Mouse (Mus musculus): ENCODE data around the gene Cmtm5. TPM values are rescaled to one million over a fixed set of nuclear protein-coding genes. Genes with fewer than 3 reads are reported as not detected.
"Not testable (repeated sequence)": the region's sequence is repeated elsewhere in the genome, so short reads cannot be mapped to it uniquely, and the experiment has no call there.

Cmtm5 gene
- polyA plus RNA-seq, 1 experiment, result 5.1 TPM

- no peak for DNase-seq (ENCODE audit: low spot score)
Measured at GRCm38 (mm10) chr14:54959197-54959596, 23.1 kb downstream of the Cmtm5 start.

- DNase-seq (ENCODE audit: low spot score), result not testable (repeated sequence)
Measured at GRCm38 (mm10) chr14:54959853-54960613, 24.0 kb downstream of the Cmtm5 start.

- no peak for DNase-seq (ENCODE audit: low spot score)
Measured at GRCm38 (mm10) chr14:54960769-54961168, 24.7 kb downstream of the Cmtm5 start.

GRCm38 (mm10) chr14:54961487-54961886, 25.4 kb downstream of the Cmtm5 start:
- no peak for DNase-seq (ENCODE audit: low spot score)

- DNase-seq (ENCODE audit: low spot score), result no peak
Measured at GRCm38 (mm10) chr14:54962714-54963113, 26.7 kb downstream of the Cmtm5 start.

- no peak for DNase-seq (ENCODE audit: low spot score)
Measured at GRCm38 (mm10) chr14:54963727-54964126, 27.7 kb downstream of the Cmtm5 start.

GRCm38 (mm10) chr14:54965044-54965443, 29.0 kb downstream of the Cmtm5 start:
- no peak for DNase-seq (ENCODE audit: low spot score)

GRCm38 (mm10) chr14:54965631-54966030, 29.6 kb downstream of the Cmtm5 start:
- DNase-seq (ENCODE audit: low spot score), result no peak

- DNase-seq (ENCODE audit: low spot score), result no peak
Measured at GRCm38 (mm10) chr14:54966320-54966977, 30.4 kb downstream of the Cmtm5 start, which contains the start of gene Myh6. Myh6 (minus strand) TSS chr14:54966927.

- no peak for DNase-seq (ENCODE audit: low spot score)
Measured at GRCm38 (mm10) chr14:54967874-54968273, 31.8 kb downstream of the Cmtm5 start.

GRCm38 (mm10) chr14:54968344-54968743, 32.3 kb downstream of the Cmtm5 start:
- no peak for DNase-seq (ENCODE audit: low spot score)

GRCm38 (mm10) chr14:54972786-54973185, 36.7 kb downstream of the Cmtm5 start:
- DNase-seq (ENCODE audit: low spot score), result not testable (repeated sequence)

GRCm38 (mm10) chr14:54974068-54974791, 38.2 kb downstream of the Cmtm5 start:
- no peak for DNase-seq (ENCODE audit: low spot score)

- no peak for DNase-seq (ENCODE audit: low spot score)
Measured at GRCm38 (mm10) chr14:54976633-54977032, 40.6 kb downstream of the Cmtm5 start, which contains the start of gene Gm17428. Gm17428 (plus strand) TSS chr14:54976933.

- DNase-seq (ENCODE audit: low spot score), result no peak
Measured at GRCm38 (mm10) chr14:54978664-54979063, 42.6 kb downstream of the Cmtm5 start.

GRCm38 (mm10) chr14:54981934-54982333, 45.9 kb downstream of the Cmtm5 start:
- DNase-seq (ENCODE audit: low spot score), result no peak

- DNase-seq (ENCODE audit: low spot score), result not testable (repeated sequence)
Measured at GRCm38 (mm10) chr14:54988350-54988874, 52.4 kb downstream of the Cmtm5 start.

Other genes starting within 250 kb of the Cmtm5 start
- gene Acin1, start 249.3 kb upstream of the Cmtm5 start, polyA plus RNA-seq (2012; rRNA removed), result 129 and 169 TPM in 2 replicates
- gene Gm29776, start 237.4 kb upstream of the Cmtm5 start, polyA plus RNA-seq (2012; rRNA removed), result 0.06 and 0.14 TPM in 2 replicates
- gene Cebpe, start 224.1 kb upstream of the Cmtm5 start, polyA plus RNA-seq (2012; rRNA removed), result 0.40 and 0.47 TPM in 2 replicates
- 20.0 and 27.4 TPM in 2 replicates for gene Slc7a8, start 154.3 kb upstream of the Cmtm5 start, polyA plus RNA-seq (2012; rRNA removed)
- 0.06 and 0.08 TPM in 2 replicates for gene Rnf212b, start 122.1 kb upstream of the Cmtm5 start, polyA plus RNA-seq (2012; rRNA removed)
- gene Homez, start 65.3 kb upstream of the Cmtm5 start, polyA plus RNA-seq (2012; rRNA removed), result 5.0 and 6.4 TPM in 2 replicates
- 9.4 and 13.5 TPM in 2 replicates for gene Ppp1r3e, start 58.7 kb upstream of the Cmtm5 start, polyA plus RNA-seq (2012; rRNA removed)
- gene Bcl2l2, start 52.9 kb upstream of the Cmtm5 start, polyA plus RNA-seq (2012; rRNA removed), result 63.7 and 76.7 TPM in 2 replicates
- 0.28 and 0.40 TPM in 2 replicates for gene Gm20521, start 52.8 kb upstream of the Cmtm5 start, polyA plus RNA-seq (2012; rRNA removed)
- gene Pabpn1, start 43.8 kb upstream of the Cmtm5 start, polyA plus RNA-seq (2012; rRNA removed), result 278 and 430 TPM in 2 replicates
- 102 and 148 TPM in 2 replicates for gene Slc22a17, start 23.1 kb upstream of the Cmtm5 start, polyA plus RNA-seq (2012; rRNA removed)
- 46.6 and 52.9 TPM in 2 replicates for gene Efs, start 10.1 kb upstream of the Cmtm5 start, polyA plus RNA-seq (2012; rRNA removed)
- gene Il25, start 3.6 kb upstream of the Cmtm5 start, polyA plus RNA-seq (2012; rRNA removed), result 0.07 and 0.09 TPM in 2 replicates
- 0.15 and 0.22 TPM in 2 replicates for gene Myh6, start 30.7 kb downstream of the Cmtm5 start, polyA plus RNA-seq (2012; rRNA removed)
- gene Gm17428, start 40.7 kb downstream of the Cmtm5 start, polyA plus RNA-seq (2012; rRNA removed), result not detected in 2 replicates
- gene Myh7, start 58.4 kb downstream of the Cmtm5 start, polyA plus RNA-seq (2012; rRNA removed), result 0.26 and 0.47 TPM in 2 replicates
- 53.7 and 65.8 TPM in 2 replicates for gene Ngdn, start 79.2 kb downstream of the Cmtm5 start, polyA plus RNA-seq (2012; rRNA removed)
- 0.66 and 2.0 TPM in 2 replicates for gene Zfhx2, start 156.1 kb downstream of the Cmtm5 start, polyA plus RNA-seq (2012; rRNA removed)
- 6.6 and 11.6 TPM in 2 replicates for gene Thtpa, start 158.5 kb downstream of the Cmtm5 start, polyA plus RNA-seq (2012; rRNA removed)
- gene Ap1g2, start 170.3 kb downstream of the Cmtm5 start, polyA plus RNA-seq (2012; rRNA removed), result 22.5 and 26.6 TPM in 2 replicates
- gene Jph4, start 180.7 kb downstream of the Cmtm5 start, polyA plus RNA-seq (2012; rRNA removed), result 2.4 and 2.8 TPM in 2 replicates

Data from urinary bladder, adult 2 months (tissue).